Mouse (Mus musculus): ENCODE data around the gene Nefh. TPM values are rescaled to one million over a fixed set of nuclear protein-coding genes. Genes with fewer than 3 reads are reported as not detected.
A peak's percentile ranks its signal among the peaks of the same experiment; 100 is the strongest.

Gene Nefh
- polyA plus RNA-seq, 1 experiment from 2014 or later: 19.2 TPM

GRCm38 (mm10) chr11:4983538-4983937, 35.7 kb upstream of the Nefh start:
- no peaks in the 10 kb centered on the region for H3K27me3 ChIP-seq (ENCODE audit: control insufficient read depth, insufficient read depth, low read length)
- no peak overlapping the region for H3K4me3 ChIP-seq (ENCODE audit: low read depth, low read length)
- no peaks in the 10 kb centered on the region for H3K36me3 ChIP-seq (ENCODE audit: control insufficient read depth, insufficient read depth, low read length)
- H3K4me1 ChIP-seq (ENCODE audit: control insufficient read depth, insufficient read depth, low read length): peaks cover 9% of the 10 kb centered on the region
- ATAC-seq (ENCODE audit: low read depth): no peak
- H3K27ac ChIP-seq (ENCODE audit: low read depth, low read length): no peak overlapping the region
- WGBS: 75% methylated on average over 2 of the region's 2 CpGs
- H3K4me2 ChIP-seq (ENCODE audit: low read depth, low read length): no peak overlapping the region
- no peaks in the 10 kb centered on the region for H3K9me3 ChIP-seq (ENCODE audit: control insufficient read depth, low read length)
- no peak overlapping the region for H3K9ac ChIP-seq (replicated peaks; ENCODE audit: low read depth, low read length)

- H3K27ac ChIP-seq (ENCODE audit: low read depth, low read length): no peak overlapping the region
- no peaks in the 10 kb centered on the region for H3K9me3 ChIP-seq (ENCODE audit: control insufficient read depth, low read length)
- H3K27me3 ChIP-seq (ENCODE audit: control insufficient read depth, insufficient read depth, low read length): no peaks in the 10 kb centered on the region
- peaks cover 9% of the 10 kb centered on the region for H3K4me1 ChIP-seq (ENCODE audit: control insufficient read depth, insufficient read depth, low read length)
- no peak for ATAC-seq (ENCODE audit: low read depth)
- no peak overlapping the region for H3K4me3 ChIP-seq (ENCODE audit: low read depth, low read length)
- H3K9ac ChIP-seq (replicated peaks; ENCODE audit: low read depth, low read length): no peak overlapping the region
- 69% methylated on average over 3 of the region's 3 CpGs for WGBS
- no peaks in the 10 kb centered on the region for H3K36me3 ChIP-seq (ENCODE audit: control insufficient read depth, insufficient read depth, low read length)
- no peak overlapping the region for H3K4me2 ChIP-seq (ENCODE audit: low read depth, low read length)
Observed at GRCm38 (mm10) chr11:4983010-4983409, 35.1 kb upstream of the Nefh start.

DNA sequence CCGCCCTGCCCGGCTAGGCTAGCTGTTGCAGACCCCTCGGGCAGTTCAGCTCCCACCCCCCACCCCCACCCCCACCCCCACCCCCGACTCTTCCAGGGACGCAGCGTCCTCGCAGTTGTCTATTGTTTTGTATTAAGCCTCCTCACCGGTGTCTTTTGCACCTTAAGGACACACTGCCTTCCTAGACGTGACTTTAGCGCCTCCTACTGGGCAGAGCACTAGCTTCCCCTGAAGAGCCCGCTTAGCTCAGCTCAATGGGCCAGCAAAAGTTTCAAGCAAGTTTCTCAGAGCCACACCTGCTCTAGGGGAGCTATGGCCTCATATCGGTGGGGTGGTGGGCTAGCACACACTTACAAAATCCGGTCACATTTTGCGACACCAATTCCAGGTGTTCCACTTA, 27.8 kb upstream of the Nefh start:
- H3K9ac ChIP-seq (replicated peaks; ENCODE audit: low read depth, low read length): no peak overlapping the region
- H3K4me1 ChIP-seq (ENCODE audit: control insufficient read depth, insufficient read depth, low read length): no peaks in the 10 kb centered on the region
- no peaks in the 10 kb centered on the region for H3K27me3 ChIP-seq (ENCODE audit: control insufficient read depth, insufficient read depth, low read length)
- WGBS: 6% methylated on average over 14 of the region's 14 CpGs
- H3K4me3 ChIP-seq (ENCODE audit: low read depth, low read length): no peak overlapping the region
- no peak overlapping the region for H3K27ac ChIP-seq (ENCODE audit: low read depth, low read length)
- peak; percentile 45; the same call in 1 of the 2 replicates for ATAC-seq (ENCODE audit: low read depth)
- H3K4me2 ChIP-seq (ENCODE audit: low read depth, low read length): no peak overlapping the region
- H3K36me3 ChIP-seq (ENCODE audit: control insufficient read depth, insufficient read depth, low read length): no peaks in the 10 kb centered on the region
- no peaks in the 10 kb centered on the region for H3K9me3 ChIP-seq (ENCODE audit: control insufficient read depth, low read length)

DNA sequence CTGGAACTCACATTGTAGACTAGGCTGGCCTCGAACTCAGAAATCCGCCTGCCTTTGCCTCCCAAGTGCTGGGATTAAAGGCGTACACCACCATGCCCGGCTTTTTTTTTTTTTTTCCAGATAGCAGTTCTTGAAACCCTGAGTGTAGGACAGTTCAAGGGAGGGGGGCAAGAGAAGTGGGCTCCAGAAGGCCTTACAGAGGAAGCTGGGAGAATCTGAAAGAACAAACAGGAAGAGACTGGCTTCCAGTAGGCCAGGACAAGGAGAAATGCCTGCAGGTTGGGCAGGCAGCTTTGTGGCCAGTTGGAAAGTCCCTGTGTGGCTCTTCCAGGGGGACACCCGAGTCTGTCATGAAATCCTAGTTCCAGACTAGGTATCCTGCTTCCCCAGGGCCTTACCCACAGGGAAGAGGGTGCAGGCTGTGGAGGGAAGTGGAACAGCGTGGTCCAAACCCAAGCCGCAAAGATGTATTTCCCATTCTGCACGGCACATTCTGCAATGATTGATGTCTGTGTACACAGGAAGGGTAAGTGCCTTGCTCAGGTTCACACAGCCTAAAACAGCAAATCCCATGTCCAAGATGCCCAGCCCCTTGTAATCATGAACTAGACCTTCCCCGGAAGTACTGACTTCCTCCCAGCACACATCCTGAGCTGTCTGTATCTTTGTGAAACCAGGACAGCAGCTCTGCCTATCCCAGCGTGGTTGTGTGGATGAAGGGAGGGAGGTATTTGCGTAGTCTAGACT, 26.7 kb upstream of the Nefh start:
- H3K36me3 ChIP-seq (ENCODE audit: control insufficient read depth, insufficient read depth, low read length): no peaks in the 10 kb centered on the region
- H3K9me3 ChIP-seq (ENCODE audit: control insufficient read depth, low read length): no peaks in the 10 kb centered on the region
- H3K4me3 ChIP-seq (ENCODE audit: low read depth, low read length): no peak overlapping the region
- no peaks in the 10 kb centered on the region for H3K27me3 ChIP-seq (ENCODE audit: control insufficient read depth, insufficient read depth, low read length)
- H3K4me2 ChIP-seq (ENCODE audit: low read depth, low read length): no peak overlapping the region
- 79% methylated on average over 11 of the region's 11 CpGs for WGBS
- no peak for ATAC-seq (ENCODE audit: low read depth)
- no peaks in the 10 kb centered on the region for H3K4me1 ChIP-seq (ENCODE audit: control insufficient read depth, insufficient read depth, low read length)
- H3K27ac ChIP-seq (ENCODE audit: low read depth, low read length): no peak overlapping the region
- H3K9ac ChIP-seq (replicated peaks; ENCODE audit: low read depth, low read length): no peak overlapping the region

DNA sequence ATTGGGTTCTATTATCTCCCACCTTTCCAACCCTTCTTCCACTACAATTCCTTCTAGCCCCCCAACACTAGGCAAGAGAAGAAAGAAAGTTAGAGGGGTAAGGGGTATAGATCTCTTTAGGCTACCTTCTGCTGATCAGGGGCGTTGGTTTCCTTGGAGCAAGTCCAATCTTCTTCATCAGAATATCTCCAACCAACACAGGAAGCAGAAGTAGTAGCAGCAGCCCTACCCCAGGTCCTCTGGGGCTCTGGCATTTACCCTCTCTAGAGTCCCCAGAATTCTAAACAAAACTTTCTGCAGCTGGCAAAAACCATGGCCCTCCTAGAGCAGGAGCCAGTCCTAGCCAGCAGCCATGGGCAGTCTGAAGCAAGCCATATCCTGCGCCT, 26.0 kb upstream of the Nefh start:
- no peaks in the 10 kb centered on the region for H3K4me1 ChIP-seq (ENCODE audit: control insufficient read depth, insufficient read depth, low read length)
- H3K9ac ChIP-seq (replicated peaks; ENCODE audit: low read depth, low read length): no peak overlapping the region
- WGBS: 91% methylated on average over 2 of the region's 2 CpGs
- ATAC-seq (ENCODE audit: low read depth): no peak
- no peak overlapping the region for H3K4me3 ChIP-seq (ENCODE audit: low read depth, low read length)
- H3K4me2 ChIP-seq (ENCODE audit: low read depth, low read length): no peak overlapping the region
- no peaks in the 10 kb centered on the region for H3K36me3 ChIP-seq (ENCODE audit: control insufficient read depth, insufficient read depth, low read length)
- H3K27me3 ChIP-seq (ENCODE audit: control insufficient read depth, insufficient read depth, low read length): no peaks in the 10 kb centered on the region
- no peak overlapping the region for H3K27ac ChIP-seq (ENCODE audit: low read depth, low read length)
- no peaks in the 10 kb centered on the region for H3K9me3 ChIP-seq (ENCODE audit: control insufficient read depth, low read length)

DNA sequence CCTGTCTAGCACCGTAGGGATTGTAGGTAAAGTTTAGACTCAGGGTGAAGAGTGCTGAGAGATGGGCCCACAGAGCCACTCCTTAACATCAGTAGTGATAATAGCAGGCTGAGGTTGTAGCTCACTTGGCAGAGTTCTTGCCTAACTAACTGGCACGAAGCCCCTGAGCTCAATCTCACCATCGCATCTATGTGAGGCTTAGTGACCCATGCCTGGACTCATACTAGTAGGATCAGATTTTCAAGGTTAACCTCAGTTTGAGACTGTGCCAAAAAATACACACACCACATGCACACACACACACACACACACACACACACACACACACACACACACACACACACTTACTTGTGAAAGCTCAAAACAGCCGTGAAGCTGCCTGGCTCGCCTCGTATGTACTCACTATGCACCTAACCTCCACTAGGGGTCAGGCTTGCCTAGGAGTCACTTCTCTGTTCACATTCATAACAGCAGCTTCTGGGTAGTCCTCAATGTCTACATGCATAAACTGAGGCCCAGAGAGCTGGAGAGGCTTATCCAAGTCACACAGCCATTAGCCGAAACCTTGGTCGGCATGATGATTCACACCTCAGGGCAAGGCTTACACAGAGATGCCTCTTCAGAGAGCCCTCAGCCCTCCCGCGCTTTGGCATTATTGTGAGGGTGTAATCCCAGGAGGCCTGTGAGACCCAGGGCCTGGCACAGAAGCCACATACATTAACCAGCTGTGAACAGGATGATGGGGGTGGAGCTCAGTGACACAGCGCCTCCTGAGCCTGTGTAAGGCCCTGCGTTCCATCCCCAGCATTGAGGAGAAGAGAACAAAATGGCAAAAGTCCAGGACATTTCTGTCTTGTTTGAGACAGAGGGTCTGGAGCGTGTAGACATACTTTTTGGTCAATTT, 25.4 kb upstream of the Nefh start:
- Histone ChIP-seq H3K4me1 (ENCODE audit: control insufficient read depth, insufficient read depth, low read length) (no peaks in the 10 kb centered on the region), H3K9ac (replicated peaks; ENCODE audit: low read depth, low read length) (no peak overlapping the region), H3K9me3 (ENCODE audit: control insufficient read depth, low read length) (no peaks in the 10 kb centered on the region), H3K4me2 (ENCODE audit: low read depth, low read length) (no peak overlapping the region), H3K4me3 (ENCODE audit: low read depth, low read length) (no peak overlapping the region), H3K27ac (ENCODE audit: low read depth, low read length) (no peak overlapping the region), H3K27me3 (ENCODE audit: control insufficient read depth, insufficient read depth, low read length) (no peaks in the 10 kb centered on the region), H3K36me3 (ENCODE audit: control insufficient read depth, insufficient read depth, low read length) (no peaks in the 10 kb centered on the region)
- ATAC-seq (ENCODE audit: low read depth): peak; percentile 56
- WGBS: 51% methylated on average over 13 of the region's 13 CpGs

DNA sequence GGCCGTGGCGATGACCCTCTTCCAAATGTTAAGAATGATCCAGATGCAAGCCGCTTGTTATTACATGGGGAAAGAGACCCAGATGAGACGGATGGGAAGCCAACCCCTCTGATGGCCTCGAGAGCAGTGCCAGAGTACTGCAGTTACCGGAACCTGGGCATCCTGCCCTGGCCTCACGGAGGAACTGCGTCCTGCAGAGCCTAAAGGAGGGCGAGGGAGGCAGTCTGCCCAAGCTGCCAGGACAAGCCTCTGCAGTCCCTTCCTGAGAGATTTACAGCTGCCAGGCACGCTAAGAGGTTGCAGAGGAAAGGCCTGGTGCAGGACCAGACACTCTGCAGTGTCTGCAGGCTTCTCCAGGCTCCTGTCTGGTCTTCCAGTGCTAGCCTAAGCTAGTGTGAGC, 20.5 kb upstream of the Nefh start:
- H3K27me3 ChIP-seq (ENCODE audit: control insufficient read depth, insufficient read depth, low read length): no peaks in the 10 kb centered on the region
- no peak overlapping the region for H3K4me3 ChIP-seq (ENCODE audit: low read depth, low read length)
- no peaks in the 10 kb centered on the region for H3K9me3 ChIP-seq (ENCODE audit: control insufficient read depth, low read length)
- WGBS: 53% methylated on average over 10 of the region's 10 CpGs
- no peak for ATAC-seq (ENCODE audit: low read depth)
- no peak overlapping the region for H3K4me2 ChIP-seq (ENCODE audit: low read depth, low read length)
- 0 out of 2 replicates have a peak overlapping the region, but pooled peaks have one; percentile 16 for H3K27ac ChIP-seq (ENCODE audit: low read depth, low read length)
- peaks cover 3% of the 10 kb centered on the region for H3K4me1 ChIP-seq (ENCODE audit: control insufficient read depth, insufficient read depth, low read length)
- 0 out of 2 replicates have a peak overlapping the region, but pooled peaks have one; percentile 22 for H3K9ac ChIP-seq (replicated peaks; ENCODE audit: low read depth, low read length)
- no peaks in the 10 kb centered on the region for H3K36me3 ChIP-seq (ENCODE audit: control insufficient read depth, insufficient read depth, low read length)

DNA sequence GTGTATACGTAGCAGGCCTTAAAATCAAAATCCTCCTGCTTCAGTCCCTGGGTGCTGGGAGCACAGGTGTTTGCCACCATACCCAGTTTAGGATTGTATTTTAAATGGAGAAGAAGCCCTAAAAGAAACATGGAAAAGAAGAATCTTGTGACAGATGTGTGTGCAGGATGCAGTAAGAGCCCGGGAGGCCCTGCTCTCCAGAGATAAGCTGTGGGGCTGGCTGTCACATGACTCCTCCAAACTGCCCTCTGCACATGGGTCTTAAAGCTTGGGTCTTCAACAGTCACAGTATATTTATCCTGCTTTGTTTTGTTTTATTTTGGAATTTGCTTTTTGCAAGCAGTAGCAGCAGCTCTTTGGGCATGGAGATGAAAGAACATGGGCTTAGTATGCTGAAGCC, 19.7 kb upstream of the Nefh start:
- Histone ChIP-seq H3K27me3 (ENCODE audit: control insufficient read depth, insufficient read depth, low read length) (no peaks in the 10 kb centered on the region), H3K9me3 (ENCODE audit: control insufficient read depth, low read length) (no peaks in the 10 kb centered on the region), H3K4me2 (ENCODE audit: low read depth, low read length) (no peak overlapping the region), H3K9ac (replicated peaks; ENCODE audit: low read depth, low read length) (no peak overlapping the region), H3K27ac (ENCODE audit: low read depth, low read length) (no peak overlapping the region; the same call in 1 of the 2 replicates), H3K4me3 (ENCODE audit: low read depth, low read length) (no peak overlapping the region), H3K36me3 (ENCODE audit: control insufficient read depth, insufficient read depth, low read length) (no peaks in the 10 kb centered on the region), H3K4me1 (ENCODE audit: control insufficient read depth, insufficient read depth, low read length) (peaks cover 3% of the 10 kb centered on the region)
- WGBS: 46% methylated on average over 2 of the region's 2 CpGs
- ATAC-seq (ENCODE audit: low read depth): no peak

- 64% methylated on average over 5 of the region's 5 CpGs for WGBS
- H3K27me3 ChIP-seq (ENCODE audit: control insufficient read depth, insufficient read depth, low read length): no peaks in the 10 kb centered on the region
- H3K9ac ChIP-seq (replicated peaks; ENCODE audit: low read depth, low read length): no peak overlapping the region
- peaks cover 3% of the 10 kb centered on the region for H3K4me1 ChIP-seq (ENCODE audit: control insufficient read depth, insufficient read depth, low read length)
- H3K36me3 ChIP-seq (ENCODE audit: control insufficient read depth, insufficient read depth, low read length): no peaks in the 10 kb centered on the region
- no peak overlapping the region for H3K4me2 ChIP-seq (ENCODE audit: low read depth, low read length)
- H3K9me3 ChIP-seq (ENCODE audit: control insufficient read depth, low read length): no peaks in the 10 kb centered on the region
- H3K4me3 ChIP-seq (ENCODE audit: low read depth, low read length): no peak overlapping the region
- no peak overlapping the region; the same call in 1 of the 2 replicates for H3K27ac ChIP-seq (ENCODE audit: low read depth, low read length)
- no peak for ATAC-seq (ENCODE audit: low read depth)
Observed at GRCm38 (mm10) chr11:4966888-4967287, 19.0 kb upstream of the Nefh start.
